Mouse (Mus musculus): ENCODE measurements around the gene 1700025G04Rik. TPM values are rescaled to one million over a fixed set of nuclear protein-coding genes. Genes with fewer than 3 reads are reported as not detected.

The 1700025G04Rik gene
- total RNA-seq, 4 experiments from 2014 or later: 77.9 to 89.2 (median 85.5) TPM

GRCm38 (mm10) chr1:151995948-151996697 is 93.8 kb downstream of the 1700025G04Rik start:
- no peak for DNase-seq (ENCODE audit: low spot score in 2 of 2)

GRCm38 (mm10) chr1:151994271-151994670 is 95.7 kb downstream of the 1700025G04Rik start:
- no peak for DNase-seq (ENCODE audit: low spot score in 2 of 2)

- no peak for DNase-seq (ENCODE audit: low spot score in 2 of 2)
Observed at GRCm38 (mm10) chr1:151991505-151991904, 98.4 kb downstream of the 1700025G04Rik start.

- no peak for DNase-seq (ENCODE audit: low spot score in 2 of 2)
Observed at GRCm38 (mm10) chr1:151990615-151991014, 99.3 kb downstream of the 1700025G04Rik start.

- no peak for DNase-seq (ENCODE audit: low spot score in 2 of 2)
Observed at GRCm38 (mm10) chr1:151988713-151989112, 101.2 kb downstream of the 1700025G04Rik start.

- no peak for DNase-seq (ENCODE audit: low spot score in 2 of 2)
Observed at GRCm38 (mm10) chr1:151988066-151988465, 101.9 kb downstream of the 1700025G04Rik start.

DNA sequence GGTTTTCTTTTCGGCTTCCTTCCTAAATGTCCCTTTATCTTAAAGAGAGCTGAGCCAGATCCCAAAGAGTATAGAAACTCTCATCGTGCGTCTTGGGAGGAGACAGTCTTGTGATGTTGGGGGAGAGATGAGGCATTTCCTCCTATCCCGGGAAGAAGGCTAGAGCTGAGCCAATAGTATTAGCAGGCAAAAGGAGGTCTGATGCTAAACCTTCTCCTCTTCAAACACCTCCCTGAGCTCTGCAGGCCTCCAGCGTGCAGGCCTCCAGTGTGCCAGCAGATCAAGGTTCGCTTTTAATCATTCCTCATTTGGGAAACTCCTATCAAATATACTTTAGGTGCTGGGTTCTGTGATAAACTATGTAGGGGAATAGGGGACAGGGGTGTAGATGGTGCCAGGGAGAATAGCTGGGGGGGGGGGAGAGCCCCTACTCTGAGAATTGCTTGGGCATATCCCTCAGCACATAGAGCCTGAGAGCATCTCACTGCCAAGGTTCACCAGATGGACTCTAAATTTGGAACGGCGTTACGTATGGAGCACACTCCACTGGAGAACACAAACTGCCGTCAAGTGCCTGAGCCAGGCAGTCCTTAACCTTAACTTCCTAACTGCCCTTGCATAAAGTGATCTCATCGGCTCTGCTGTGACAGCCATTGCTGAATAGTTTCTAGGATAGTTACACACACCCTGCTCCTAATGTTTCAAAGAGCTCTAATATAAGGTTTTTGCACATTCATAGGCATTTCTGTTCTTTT is 103.7 kb downstream of the 1700025G04Rik start:
- DNase-seq (ENCODE audit: low spot score in 2 of 2): peak; percentile 17 to 23

DNA sequence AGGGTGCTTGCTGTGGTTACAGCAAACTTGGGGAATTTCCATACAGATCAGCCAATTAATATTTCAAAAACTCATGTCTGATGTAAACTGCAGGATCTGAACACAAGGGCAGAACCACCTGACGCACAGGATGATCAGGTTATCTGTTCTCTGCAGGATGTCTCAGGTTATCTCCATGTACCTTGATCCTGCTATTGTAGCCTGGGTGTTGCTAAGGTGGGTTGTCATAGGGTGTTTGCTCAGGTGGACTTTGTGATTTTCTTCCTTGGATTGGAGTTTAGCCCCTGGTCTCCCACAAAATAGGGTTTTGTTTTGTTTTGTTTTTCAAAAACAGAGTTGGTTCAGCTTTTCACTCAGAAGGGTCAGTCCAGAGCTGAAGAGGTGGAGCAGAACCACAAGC is 104.9 kb downstream of the 1700025G04Rik start:
- no peak for DNase-seq (ENCODE audit: low spot score in 2 of 2)

DNA sequence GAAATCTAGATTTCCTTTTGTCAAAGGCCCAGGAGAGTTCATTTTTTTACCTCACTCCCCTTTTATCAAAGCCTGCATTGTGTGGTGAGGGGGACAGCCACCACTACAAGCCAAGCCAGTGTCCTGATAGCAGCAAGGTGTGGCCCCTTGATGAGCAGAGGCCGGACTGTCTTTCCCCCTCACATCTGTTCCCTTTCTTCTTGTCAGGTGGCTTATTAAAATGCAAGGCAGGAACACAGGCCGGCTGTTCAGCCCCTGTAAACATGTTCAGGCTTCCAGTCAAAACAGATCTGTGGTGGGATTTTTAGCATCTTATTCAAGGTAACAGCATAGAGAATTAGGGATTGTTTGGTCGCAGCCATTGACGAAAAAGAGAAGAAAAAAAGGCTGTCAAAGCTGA is 105.9 kb downstream of the 1700025G04Rik start:
- no peak for DNase-seq (ENCODE audit: low spot score in 2 of 2)

GRCm38 (mm10) chr1:151980498-151980897 is 109.4 kb downstream of the 1700025G04Rik start:
- DNase-seq (ENCODE audit: low spot score in 2 of 2): no peak

DNA sequence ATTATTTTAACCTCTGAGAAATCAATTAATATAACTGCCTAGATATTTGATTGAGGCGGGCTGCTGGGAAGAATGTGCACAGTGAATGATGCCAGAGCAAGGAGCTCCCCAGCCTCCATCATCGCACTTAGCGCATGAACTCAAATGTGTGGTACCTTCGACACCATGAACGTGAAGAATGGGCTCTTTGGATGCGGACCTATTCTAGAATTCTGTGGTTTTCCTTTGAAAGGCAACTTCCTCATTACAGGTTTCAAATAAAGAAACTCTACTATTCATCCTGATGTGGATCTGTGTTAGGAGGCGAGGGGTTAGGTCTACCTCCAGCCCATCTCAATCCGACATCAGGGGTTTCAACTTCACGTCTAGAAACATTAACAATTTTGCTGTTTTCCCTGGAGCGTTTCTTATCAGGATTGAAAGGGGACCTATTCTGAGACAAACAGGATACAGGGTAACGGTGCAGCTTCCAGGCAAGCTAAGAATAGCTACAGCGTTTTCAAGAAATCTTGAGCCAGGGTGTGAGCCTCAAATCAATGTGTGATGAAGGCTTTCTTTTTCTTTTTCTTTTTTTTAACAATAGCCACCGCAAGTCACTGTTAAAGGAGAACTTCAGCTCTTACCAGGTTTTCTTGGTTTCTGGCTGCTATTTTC is 110.0 kb downstream of the 1700025G04Rik start:
- no peak for DNase-seq (ENCODE audit: low spot score in 2 of 2)

- peak; percentile 69 to 70 for DNase-seq (ENCODE audit: low spot score in 2 of 2)
Observed at GRCm38 (mm10) chr1:151978751-151979150, 111.2 kb downstream of the 1700025G04Rik start.

- DNase-seq (ENCODE audit: low spot score in 2 of 2): no peak
Observed at GRCm38 (mm10) chr1:151977596-151977995, 112.3 kb downstream of the 1700025G04Rik start.

GRCm38 (mm10) chr1:151976850-151977249 is 113.1 kb downstream of the 1700025G04Rik start:
- DNase-seq (ENCODE audit: low spot score in 2 of 2): no peak

- DNase-seq (ENCODE audit: low spot score in 2 of 2): no peak
Observed at GRCm38 (mm10) chr1:151975418-151976379, 114.2 kb downstream of the 1700025G04Rik start.

- no peak for DNase-seq (ENCODE audit: low spot score in 2 of 2)
Observed at GRCm38 (mm10) chr1:151974887-151975286, 115.0 kb downstream of the 1700025G04Rik start.

- DNase-seq (ENCODE audit: low spot score in 2 of 2): no peak
Observed at GRCm38 (mm10) chr1:151974424-151974823, 115.5 kb downstream of the 1700025G04Rik start.

GRCm38 (mm10) chr1:151973110-151973700 is 116.7 kb downstream of the 1700025G04Rik start:
- peak; percentile 15 to 27 for DNase-seq (ENCODE audit: low spot score in 2 of 2)

DNA sequence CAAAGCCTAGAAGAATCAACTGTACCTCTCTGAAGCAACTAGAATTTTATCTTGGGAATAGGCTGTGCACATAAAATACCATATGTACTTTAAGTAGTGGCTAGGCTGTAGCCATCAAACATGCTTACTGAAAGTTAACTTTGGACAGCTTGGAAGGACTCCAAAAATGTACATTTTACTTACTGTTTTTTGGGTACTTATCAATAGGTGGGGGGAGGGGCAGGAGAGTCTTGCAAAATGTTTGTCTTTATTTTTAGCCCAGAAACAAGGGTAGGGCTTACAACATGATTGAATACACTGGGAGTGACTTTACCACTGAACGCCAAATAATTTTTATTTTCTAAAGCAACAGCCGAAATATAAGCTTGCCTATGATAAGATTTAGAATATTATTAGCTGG is 118.3 kb downstream of the 1700025G04Rik start:
- DNase-seq (ENCODE audit: low spot score in 2 of 2): no peak

DNA sequence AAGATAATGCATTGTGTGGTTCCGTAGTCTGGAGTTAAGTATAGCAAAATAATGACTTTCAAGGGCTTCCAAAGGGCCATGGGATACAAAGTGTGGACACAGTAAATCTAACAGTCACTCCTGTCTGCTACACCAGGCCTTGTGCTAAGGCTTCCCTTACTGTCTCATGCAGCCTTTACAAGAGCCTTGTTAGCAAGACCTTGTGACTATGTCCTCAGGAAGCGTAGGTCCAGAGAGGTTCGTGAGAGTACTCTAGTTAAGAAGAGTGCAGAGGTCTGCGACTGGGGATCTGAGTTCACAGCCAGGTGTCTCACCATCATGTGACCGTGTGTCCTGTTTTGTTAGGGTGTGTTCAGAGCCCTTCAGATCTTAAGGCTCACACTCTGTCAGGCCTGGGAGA is 121.8 kb downstream of the 1700025G04Rik start:
- DNase-seq (ENCODE audit: low spot score in 2 of 2): no peak

Data from gastrocnemius, adult 8-10 months (tissue).